Mouse (Mus musculus): ENCODE results near the gene Ccne1. TPM values are rescaled to one million over a fixed set of nuclear protein-coding genes. Genes with fewer than 3 reads are reported as not detected.

Gene Ccne1
- polyA plus RNA-seq, 1 experiment from 2014 or later = 55.2 TPM

DNA sequence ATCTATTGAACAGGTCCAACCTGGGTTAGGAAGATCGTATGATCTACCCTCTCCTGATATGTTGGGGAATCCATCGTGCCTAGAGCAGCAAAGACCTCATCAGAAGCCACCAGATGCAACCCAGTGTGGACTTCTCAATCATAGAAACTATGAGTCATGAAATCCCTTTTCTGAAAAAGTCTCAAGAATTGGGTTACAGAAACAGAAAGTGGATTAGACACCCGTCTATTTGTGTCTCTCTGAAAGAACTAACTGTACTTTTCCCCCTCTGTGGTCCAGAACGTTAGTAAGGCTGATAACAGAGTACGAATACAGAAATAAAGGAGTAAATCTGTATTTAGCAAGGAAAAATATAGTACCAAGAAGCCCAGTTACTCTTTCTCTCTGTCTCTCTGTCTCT is 36.3 kb downstream of the Ccne1 start:
- no peak for ATAC-seq (ENCODE audit: insufficient read depth, low FRiP score)
- Histone ChIP-seq H3K4me1 (ENCODE audit: control insufficient read depth, insufficient read depth, low read length) (no peaks in the 10 kb centered on the region), H3K36me3 (ENCODE audit: control insufficient read depth, insufficient read depth, low read length) (no peaks in the 10 kb centered on the region), H3K9ac (ENCODE audit: low read length) (no peak overlapping the region), H3K27me3 (ENCODE audit: control insufficient read depth, insufficient read depth, low read length) (no peaks in the 10 kb centered on the region), H3K4me3 (replicated peaks; ENCODE audit: low read length) (no peak overlapping the region), H3K4me2 (ENCODE audit: low read depth, low read length) (no peak overlapping the region), H3K9me3 (replicated peaks; ENCODE audit: control insufficient read depth, low read length) (no peaks in the 10 kb centered on the region), H3K27ac (ENCODE audit: low read length) (no peak overlapping the region)
- 68% methylated on average over 5 of the region's 5 CpGs for WGBS

DNA sequence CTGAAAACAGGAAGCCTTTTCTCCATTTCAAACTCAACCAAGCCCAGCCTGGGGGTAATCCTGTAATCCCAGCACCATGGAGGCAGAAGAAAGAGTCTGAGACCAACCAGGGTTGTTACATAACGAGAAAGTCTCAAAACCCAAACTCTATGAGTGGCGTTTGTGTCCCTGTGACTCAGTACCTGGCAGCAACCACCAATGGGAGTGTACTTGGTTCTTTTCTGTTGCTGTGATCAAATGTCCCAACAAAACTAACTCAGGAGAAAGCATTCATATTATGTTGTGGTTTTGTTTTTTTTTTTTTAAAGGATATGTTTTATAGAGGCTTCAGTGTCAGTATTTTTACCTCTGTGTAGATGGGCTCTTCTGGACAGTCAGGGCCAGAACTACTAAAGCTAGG is 36.7 kb downstream of the Ccne1 start:
- H3K27me3 ChIP-seq (ENCODE audit: control insufficient read depth, insufficient read depth, low read length) = no peaks in the 10 kb centered on the region
- no peak overlapping the region for H3K4me2 ChIP-seq (ENCODE audit: low read depth, low read length)
- no peak overlapping the region for H3K27ac ChIP-seq (ENCODE audit: low read length)
- WGBS = 37% methylated on average over 2 of the region's 2 CpGs
- H3K9ac ChIP-seq (ENCODE audit: low read length) = no peak overlapping the region
- no peak for ATAC-seq (ENCODE audit: insufficient read depth, low FRiP score)
- no peaks in the 10 kb centered on the region for H3K4me1 ChIP-seq (ENCODE audit: control insufficient read depth, insufficient read depth, low read length)
- no peak overlapping the region for H3K4me3 ChIP-seq (replicated peaks; ENCODE audit: low read length)
- no peaks in the 10 kb centered on the region for H3K36me3 ChIP-seq (ENCODE audit: control insufficient read depth, insufficient read depth, low read length)
- no peaks in the 10 kb centered on the region for H3K9me3 ChIP-seq (replicated peaks; ENCODE audit: control insufficient read depth, low read length)

DNA sequence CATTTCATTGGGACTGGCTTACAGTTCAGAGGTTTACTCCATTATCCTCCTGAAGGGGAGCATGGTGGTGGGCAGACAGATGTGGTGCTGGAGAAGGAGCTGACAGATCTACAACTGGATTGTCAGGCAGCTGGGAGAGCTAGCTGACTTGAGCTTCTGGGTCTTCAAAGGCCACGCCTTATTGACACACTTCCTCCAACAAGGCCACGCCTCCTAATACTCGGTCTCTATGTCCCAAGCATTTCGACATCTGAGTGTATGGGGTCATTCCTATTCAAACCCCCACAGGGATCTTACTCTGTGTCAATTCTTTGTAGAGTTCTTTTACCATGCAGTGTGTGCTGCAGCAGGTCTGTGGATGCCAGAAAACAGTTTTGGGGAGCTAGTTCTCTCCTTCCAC is 42.9 kb downstream of the Ccne1 start:
- 49% methylated on average over 4 of the region's 4 CpGs for WGBS
- H3K9ac ChIP-seq (ENCODE audit: low read length) = no peak overlapping the region
- no peaks in the 10 kb centered on the region for H3K36me3 ChIP-seq (ENCODE audit: control insufficient read depth, insufficient read depth, low read length)
- no peak for ATAC-seq (ENCODE audit: insufficient read depth, low FRiP score)
- no peak overlapping the region for H3K4me2 ChIP-seq (ENCODE audit: low read depth, low read length)
- no peaks in the 10 kb centered on the region for H3K27me3 ChIP-seq (ENCODE audit: control insufficient read depth, insufficient read depth, low read length)
- H3K4me1 ChIP-seq (ENCODE audit: control insufficient read depth, insufficient read depth, low read length) = no peaks in the 10 kb centered on the region
- no peak overlapping the region for H3K27ac ChIP-seq (ENCODE audit: low read length)
- no peak overlapping the region for H3K4me3 ChIP-seq (replicated peaks; ENCODE audit: low read length)
- H3K9me3 ChIP-seq (replicated peaks; ENCODE audit: control insufficient read depth, low read length) = no peaks in the 10 kb centered on the region

DNA sequence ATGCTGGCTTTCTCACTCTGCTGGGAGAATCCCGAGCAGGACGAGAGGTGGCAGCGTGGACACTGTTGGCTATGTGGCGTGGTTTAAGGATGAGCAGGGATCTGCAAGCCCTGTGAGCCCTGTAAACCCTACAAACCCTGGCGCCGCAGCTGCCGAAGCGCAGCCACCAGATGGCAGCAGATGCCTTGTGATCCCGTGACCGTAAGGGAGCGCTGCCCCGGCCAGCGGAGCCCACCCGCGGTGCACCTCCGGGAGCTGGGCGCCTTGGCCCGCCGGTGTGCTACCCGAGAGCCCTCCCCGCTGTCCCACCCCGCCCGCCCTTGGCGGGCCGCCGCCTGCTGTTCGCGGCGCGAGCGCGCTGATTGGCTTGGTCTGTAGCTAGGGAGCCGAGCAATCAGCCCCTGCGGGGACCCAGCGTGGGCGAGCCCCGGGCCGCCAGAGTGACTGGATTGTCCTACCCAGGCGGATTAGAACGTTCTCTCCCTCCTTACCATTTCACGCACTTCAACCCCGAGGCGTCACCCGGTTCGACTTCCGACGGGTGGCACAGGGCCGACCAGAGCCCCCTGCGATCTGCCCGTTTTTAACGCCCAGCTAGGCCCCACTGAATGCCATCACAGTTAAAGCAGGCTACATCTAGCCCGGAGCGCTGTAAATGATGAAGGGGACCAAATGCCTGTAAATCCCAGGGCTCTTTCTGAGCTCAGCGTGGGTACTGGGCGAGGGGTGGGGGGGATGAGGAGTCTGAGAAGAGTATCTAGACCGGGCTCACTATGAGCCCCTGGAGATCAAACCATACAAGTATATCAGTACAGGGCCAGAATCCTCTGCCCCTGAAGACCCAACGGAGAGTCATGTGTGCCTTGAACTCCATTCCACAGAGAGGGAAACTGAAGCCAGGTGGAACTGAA is 46.0 kb downstream of the Ccne1 start:
- WGBS = 1% methylated on average over 57 of the region's 57 CpGs
- H3K27me3 ChIP-seq (ENCODE audit: control insufficient read depth, insufficient read depth, low read length) = no peaks in the 10 kb centered on the region
- H3K4me1 ChIP-seq (ENCODE audit: control insufficient read depth, insufficient read depth, low read length) = no peaks in the 10 kb centered on the region
- peak overlapping the region; percentile 12; the same call in 1 of the 2 replicates for H3K27ac ChIP-seq (ENCODE audit: low read length)
- H3K9me3 ChIP-seq (replicated peaks; ENCODE audit: control insufficient read depth, low read length) = no peaks in the 10 kb centered on the region
- peak overlapping the region; percentile 64 for H3K9ac ChIP-seq (ENCODE audit: low read length)
- H3K4me2 ChIP-seq (ENCODE audit: low read depth, low read length) = peak overlapping the region; percentile 63
- peak; percentile 93 for ATAC-seq (ENCODE audit: insufficient read depth, low FRiP score)
- no peaks in the 10 kb centered on the region for H3K36me3 ChIP-seq (ENCODE audit: control insufficient read depth, insufficient read depth, low read length)
- peak overlapping the region; percentile 47 for H3K4me3 ChIP-seq (replicated peaks; ENCODE audit: low read length)

GRCm38 (mm10) chr7:38059636-38060330 is 47.6 kb downstream of the Ccne1 start:
- WGBS = 69% methylated on average over 8 of the region's 8 CpGs

GRCm38 (mm10) chr7:38059096-38059495 is 48.2 kb downstream of the Ccne1 start:
- Histone ChIP-seq H3K4me2 (ENCODE audit: low read depth, low read length) (no peak overlapping the region), H3K9ac (ENCODE audit: low read length) (no peak overlapping the region), H3K9me3 (replicated peaks; ENCODE audit: control insufficient read depth, low read length) (no peaks in the 10 kb centered on the region), H3K4me1 (ENCODE audit: control insufficient read depth, insufficient read depth, low read length) (no peaks in the 10 kb centered on the region), H3K27me3 (ENCODE audit: control insufficient read depth, insufficient read depth, low read length) (no peaks in the 10 kb centered on the region), H3K4me3 (replicated peaks; ENCODE audit: low read length) (no peak overlapping the region), H3K36me3 (ENCODE audit: control insufficient read depth, insufficient read depth, low read length) (no peaks in the 10 kb centered on the region), H3K27ac (ENCODE audit: low read length) (no peak overlapping the region)
- WGBS = 23% methylated on average over 7 of the region's 7 CpGs
- ATAC-seq (ENCODE audit: insufficient read depth, low FRiP score) = no peak

More at GRCm38 (mm10) chr7:38059636-38060330, 47.6 kb downstream of the Ccne1 start:
- H3K4me2 ChIP-seq (ENCODE audit: low read depth, low read length) = no peak overlapping the region
- no peak overlapping the region for H3K27ac ChIP-seq (ENCODE audit: low read length)
- no peaks in the 10 kb centered on the region for H3K36me3 ChIP-seq (ENCODE audit: control insufficient read depth, insufficient read depth, low read length)
- no peaks in the 10 kb centered on the region for H3K4me1 ChIP-seq (ENCODE audit: control insufficient read depth, insufficient read depth, low read length)
- no peaks in the 10 kb centered on the region for H3K27me3 ChIP-seq (ENCODE audit: control insufficient read depth, insufficient read depth, low read length)
- no peak overlapping the region for H3K9ac ChIP-seq (ENCODE audit: low read length)
- ATAC-seq (ENCODE audit: insufficient read depth, low FRiP score) = no peak
- no peaks in the 10 kb centered on the region for H3K9me3 ChIP-seq (replicated peaks; ENCODE audit: control insufficient read depth, low read length)
- no peak overlapping the region for H3K4me3 ChIP-seq (replicated peaks; ENCODE audit: low read length)

DNA sequence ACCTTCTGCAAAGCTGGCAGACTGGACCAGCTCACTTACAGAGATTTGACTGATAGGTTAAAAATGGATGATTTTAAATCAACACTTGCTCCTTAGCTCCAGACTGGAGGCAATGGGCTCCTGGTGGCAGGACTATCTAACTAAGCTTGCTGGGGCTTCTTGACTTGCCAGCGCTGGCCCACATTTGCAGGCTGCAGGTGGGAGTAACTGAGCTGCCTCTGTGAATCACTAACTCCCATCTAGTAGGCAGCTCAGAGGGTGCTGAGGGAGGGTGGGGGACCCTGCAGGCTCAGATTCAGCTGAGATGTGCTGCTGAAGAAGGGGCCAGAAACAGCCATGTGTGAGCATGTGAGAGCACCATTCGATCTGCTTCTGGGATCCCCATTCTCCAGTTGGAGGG is 51.3 kb downstream of the Ccne1 start:
- Histone ChIP-seq H3K27me3 (ENCODE audit: control insufficient read depth, insufficient read depth, low read length) (no peaks in the 10 kb centered on the region), H3K27ac (ENCODE audit: low read length) (no peak overlapping the region), H3K36me3 (ENCODE audit: control insufficient read depth, insufficient read depth, low read length) (no peaks in the 10 kb centered on the region), H3K4me3 (replicated peaks; ENCODE audit: low read length) (no peak overlapping the region), H3K9ac (ENCODE audit: low read length) (no peak overlapping the region), H3K4me2 (ENCODE audit: low read depth, low read length) (no peak overlapping the region), H3K4me1 (ENCODE audit: control insufficient read depth, insufficient read depth, low read length) (no peaks in the 10 kb centered on the region), H3K9me3 (replicated peaks; ENCODE audit: control insufficient read depth, low read length) (no peaks in the 10 kb centered on the region)
- no peak for ATAC-seq (ENCODE audit: insufficient read depth, low FRiP score)
- 78% methylated on average over 2 of the region's 2 CpGs for WGBS

- H3K36me3 ChIP-seq (ENCODE audit: control insufficient read depth, insufficient read depth, low read length) = no peaks in the 10 kb centered on the region
- no peaks in the 10 kb centered on the region for H3K9me3 ChIP-seq (replicated peaks; ENCODE audit: control insufficient read depth, low read length)
- no peak for ATAC-seq (ENCODE audit: insufficient read depth, low FRiP score)
- no peaks in the 10 kb centered on the region for H3K4me1 ChIP-seq (ENCODE audit: control insufficient read depth, insufficient read depth, low read length)
- H3K27me3 ChIP-seq (ENCODE audit: control insufficient read depth, insufficient read depth, low read length) = no peaks in the 10 kb centered on the region
- 85% methylated on average over 9 of the region's 9 CpGs for WGBS
- no peak overlapping the region for H3K27ac ChIP-seq (ENCODE audit: low read length)
- no peak overlapping the region for H3K4me2 ChIP-seq (ENCODE audit: low read depth, low read length)
- H3K4me3 ChIP-seq (replicated peaks; ENCODE audit: low read length) = no peak overlapping the region
- H3K9ac ChIP-seq (ENCODE audit: low read length) = no peak overlapping the region
These were observed 53.1 kb downstream of the Ccne1 start for GRCm38 (mm10) chr7:38054246-38054645.
